22 mouse cellular contexts compared by ENCODE assay signal in the genomic region with DNA sequence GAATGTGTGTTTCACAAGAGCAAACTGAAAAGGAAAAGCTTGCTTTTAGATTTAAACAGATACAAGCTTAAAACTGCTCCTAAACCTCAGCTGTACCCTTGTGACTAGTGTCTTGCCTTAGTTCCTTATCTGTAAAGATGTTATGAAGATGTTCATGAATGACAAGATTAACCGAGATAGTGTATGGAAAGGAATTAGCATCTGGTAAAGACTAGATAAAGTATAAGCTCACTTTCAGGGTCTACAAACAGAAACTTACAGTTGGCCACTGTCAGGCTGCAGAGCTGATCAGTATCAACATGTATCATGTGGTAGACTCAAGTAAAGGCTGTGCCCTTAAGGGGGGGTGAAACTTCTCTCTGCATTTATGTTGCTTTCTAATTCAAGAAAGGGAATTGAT. TPM values are rescaled to one million over a fixed set of nuclear protein-coding genes. Genes with fewer than 3 reads are reported as not detected.
"Had no signal": no experiment of that assay in that cellular context is flagged by ENCODE, and none has a peak within 500 bp of the region (broad histone marks: within the 10 kb centered on the region; RNA-seq: fewer than 3 reads in every experiment).

No protein-coding gene starts in this region.

- ATAC-seq: liver, embryonic 12.5 days; midbrain, embryonic 13.5 days; midbrain, embryonic 16.5 days had no signal

- H3K9ac ChIP-seq: kidney, embryonic 15.5 days; limb, embryonic 12.5 days; limb, embryonic 15.5 days; liver, embryonic 12.5 days; lung, embryonic 14.5 days; midbrain, embryonic 13.5 days had no signal

- H3K36me3 ChIP-seq: kidney, embryonic 15.5 days; limb, embryonic 12.5 days; limb, embryonic 15.5 days; liver, embryonic 12.5 days; midbrain, embryonic 10.5 days; midbrain, embryonic 13.5 days had no signal

- H3K4me2 ChIP-seq: kidney, embryonic 15.5 days; limb, embryonic 12.5 days; limb, embryonic 15.5 days; liver, embryonic 12.5 days; lung, embryonic 14.5 days; midbrain, embryonic 13.5 days had no signal

- H3K27ac ChIP-seq: kidney, embryonic 15.5 days; left cerebral cortex, adult 2 months; limb, embryonic 12.5 days; limb, embryonic 15.5 days; liver, embryonic 12.5 days; midbrain, embryonic 10.5 days; midbrain, embryonic 13.5 days had no signal

- H3K9me3 ChIP-seq: kidney, embryonic 15.5 days; limb, embryonic 12.5 days; limb, embryonic 15.5 days; liver, embryonic 12.5 days; midbrain, embryonic 10.5 days; midbrain, embryonic 13.5 days had no signal

- H3K4me3 ChIP-seq: kidney, embryonic 15.5 days; left cerebral cortex, adult 2 months; limb, embryonic 12.5 days; limb, embryonic 15.5 days; liver, embryonic 12.5 days; midbrain, embryonic 10.5 days; midbrain, embryonic 13.5 days had no signal

- H3K4me1 ChIP-seq: kidney, embryonic 15.5 days; limb, embryonic 12.5 days; limb, embryonic 15.5 days; liver, embryonic 12.5 days; midbrain, embryonic 10.5 days; midbrain, embryonic 13.5 days had no signal

- H3K27me3 ChIP-seq: kidney, embryonic 15.5 days; limb, embryonic 12.5 days; limb, embryonic 15.5 days; liver, embryonic 12.5 days; midbrain, embryonic 13.5 days had no signal

- DNase-seq: kidney, adult 11 months; kidney, adult 8-10 months; kidney, postnatal 10 days; kidney, postnatal 36 days; layer of hippocampus, postnatal 36 days; left cerebral cortex, postnatal 4 days; lung, postnatal 10 days; lung, postnatal 36 days; thymus, adult 18-20 months; thymus, postnatal 25 days had no signal

RNA-seq across cellular contexts. Expression of a gene that starts 1.9 kb away (rescaled TPM):
- total RNA-seq: left cerebral cortex, adult 2 months; left cerebral cortex, postnatal 14 days had no signal
- polyA plus RNA-seq: midbrain, embryonic 10.5 days; small intestine, adult 2 months had no signal

RNA-seq across cellular contexts. Expression of a gene that starts 31.6 kb away (rescaled TPM):
- total RNA-seq: layer of hippocampus, postnatal 36 days; left cerebral cortex, adult 2 months had no signal
- polyA plus RNA-seq: limb, embryonic 12.5 days; liver, embryonic 12.5 days; neural tube, embryonic 11.5 days had no signal
